Mouse (Mus musculus) thymus, postnatal 4 days (tissue): ENCODE data around the gene Colgalt2.
"Not testable (repeated sequence)": the region's sequence is repeated elsewhere in the genome, so short reads cannot be mapped to it uniquely, and the experiment has no call there.

Source experiments
- DNase-seq: peaks from one replicate; pipeline ENCODE4 v3.0.0; 2021

Colgalt2 gene

GRCm38 (mm10) chr1:152417602-152418001 is 18.0 kb downstream of the Colgalt2 start:
- DNase-seq = no peak

- DNase-seq = no peak
Observed at GRCm38 (mm10) chr1:152422295-152422694, 22.7 kb downstream of the Colgalt2 start.

GRCm38 (mm10) chr1:152423052-152423451 is 23.4 kb downstream of the Colgalt2 start:
- DNase-seq = no peak

- DNase-seq = no peak
Observed at GRCm38 (mm10) chr1:152427912-152428581, 28.4 kb downstream of the Colgalt2 start.

- DNase-seq = no peak
Observed at GRCm38 (mm10) chr1:152429805-152430204, 30.2 kb downstream of the Colgalt2 start.

GRCm38 (mm10) chr1:152434166-152434565 is 34.5 kb downstream of the Colgalt2 start:
- DNase-seq = no peak

GRCm38 (mm10) chr1:152437518-152437917 is 37.9 kb downstream of the Colgalt2 start:
- DNase-seq = not testable (repeated sequence)

- no peak for DNase-seq
Observed at GRCm38 (mm10) chr1:152439408-152439807, 39.8 kb downstream of the Colgalt2 start.

GRCm38 (mm10) chr1:152439874-152440273 is 40.2 kb downstream of the Colgalt2 start:
- no peak for DNase-seq

- no peak for DNase-seq
Observed at GRCm38 (mm10) chr1:152444630-152445029, 45.0 kb downstream of the Colgalt2 start.

GRCm38 (mm10) chr1:152445925-152446324 is 46.3 kb downstream of the Colgalt2 start:
- DNase-seq = no peak

GRCm38 (mm10) chr1:152454536-152454935 is 54.9 kb downstream of the Colgalt2 start:
- DNase-seq = no peak

- DNase-seq = no peak
Observed at GRCm38 (mm10) chr1:152455275-152456243, 55.9 kb downstream of the Colgalt2 start.

GRCm38 (mm10) chr1:152456266-152456665 is 56.6 kb downstream of the Colgalt2 start:
- no peak for DNase-seq

GRCm38 (mm10) chr1:152457596-152457995 is 58.0 kb downstream of the Colgalt2 start:
- no peak for DNase-seq

GRCm38 (mm10) chr1:152458996-152459395 is 59.4 kb downstream of the Colgalt2 start:
- no peak for DNase-seq

- DNase-seq = no peak
Observed at GRCm38 (mm10) chr1:152460931-152461330, 61.3 kb downstream of the Colgalt2 start.

GRCm38 (mm10) chr1:152461814-152462213 is 62.2 kb downstream of the Colgalt2 start:
- DNase-seq = no peak

- DNase-seq = no peak
Observed at GRCm38 (mm10) chr1:152462348-152462747, 62.7 kb downstream of the Colgalt2 start.

GRCm38 (mm10) chr1:152466280-152466679 is 66.7 kb downstream of the Colgalt2 start:
- no peak for DNase-seq

GRCm38 (mm10) chr1:152468443-152468842 is 68.8 kb downstream of the Colgalt2 start:
- DNase-seq = no peak

GRCm38 (mm10) chr1:152476126-152476525 is 76.5 kb downstream of the Colgalt2 start:
- no peak for DNase-seq

GRCm38 (mm10) chr1:152490842-152491241 is 91.2 kb downstream of the Colgalt2 start:
- DNase-seq = no peak

- DNase-seq = no peak
Observed at GRCm38 (mm10) chr1:152492258-152492657, 92.6 kb downstream of the Colgalt2 start.
